Mouse (Mus musculus) layer of hippocampus, adult 11-12 months (tissue): ENCODE measurements at regions not wholly inside any gene's neighbourhood (a gene's known extent, or its start where the extent isn't known, plus 50 kb on each side); places are given as distances from the start of the nearest gene placed in this dataset.
A peak's percentile ranks its signal among the peaks of the same experiment; 100 is the strongest.

Source experiments
- DNase-seq: peaks from one replicate; pipeline ENCODE4 v3.0.0; 2022; ENCODE audit warnings: low spot score

- no peak for DNase-seq
Measured at GRCm38 (mm10) chr3:80631391-80631790, 171.2 kb downstream of the Gria2 start.

DNA sequence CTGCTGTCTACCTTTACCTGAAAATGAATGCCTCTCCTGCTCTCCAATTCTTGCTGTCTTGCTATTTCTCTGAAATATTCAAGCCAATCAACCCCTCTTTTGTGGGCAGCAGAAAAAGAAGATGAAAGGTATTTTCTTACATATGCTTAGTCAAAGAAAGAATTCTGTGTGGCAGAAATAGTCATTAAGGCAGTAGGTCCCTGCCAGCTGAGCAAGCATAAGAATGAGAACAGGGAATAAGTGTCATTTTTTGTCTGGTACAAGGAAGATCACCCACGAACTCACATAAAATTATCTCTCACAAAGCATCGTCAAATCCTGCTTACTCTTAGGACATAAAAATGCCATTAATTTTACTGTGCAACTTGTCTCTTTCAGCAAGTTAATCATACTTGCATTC, 192.2 kb downstream of the Gria2 start:
- no peak for DNase-seq

DNA sequence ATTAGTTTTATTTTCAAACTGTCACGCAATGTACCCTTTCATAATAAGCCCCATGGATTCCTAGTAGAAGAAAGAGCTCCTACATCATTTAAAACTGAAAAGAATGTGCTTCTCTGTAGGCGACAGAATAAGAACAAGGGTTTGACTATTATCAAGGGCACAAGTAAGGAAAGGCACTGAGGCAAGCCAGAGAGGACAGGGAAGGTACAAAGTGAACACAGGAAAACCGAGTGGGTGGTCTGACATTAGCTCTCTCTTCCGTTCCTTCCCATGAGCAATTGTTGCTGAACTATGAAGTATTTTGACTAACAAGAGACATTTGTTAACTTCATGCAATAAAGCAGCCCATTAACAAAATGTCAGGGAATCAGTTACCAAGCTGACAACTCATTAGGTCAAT, 194.2 kb downstream of the Gria2 start:
- DNase-seq, result peak; percentile 15

DNA sequence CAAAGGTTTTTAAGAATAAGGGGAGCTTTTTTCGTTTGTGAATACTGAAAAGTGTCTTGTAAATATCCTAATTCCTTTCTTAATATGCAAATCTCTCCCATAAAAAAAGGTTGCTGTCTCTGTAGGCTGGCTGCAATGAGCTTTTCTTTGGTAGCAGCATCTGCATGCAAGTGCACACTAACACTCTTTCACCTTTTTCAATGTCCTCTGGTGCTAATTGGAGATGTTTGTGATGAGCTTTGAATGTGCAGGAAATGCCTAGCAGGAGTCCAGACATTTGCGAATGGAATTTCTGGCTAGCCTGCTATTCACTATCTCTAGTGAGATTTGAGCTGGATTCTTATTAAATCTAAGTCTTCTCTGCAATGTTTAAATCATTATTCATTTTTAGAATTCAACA, 194.8 kb downstream of the Gria2 start:
- DNase-seq, result peak; percentile 6

DNA sequence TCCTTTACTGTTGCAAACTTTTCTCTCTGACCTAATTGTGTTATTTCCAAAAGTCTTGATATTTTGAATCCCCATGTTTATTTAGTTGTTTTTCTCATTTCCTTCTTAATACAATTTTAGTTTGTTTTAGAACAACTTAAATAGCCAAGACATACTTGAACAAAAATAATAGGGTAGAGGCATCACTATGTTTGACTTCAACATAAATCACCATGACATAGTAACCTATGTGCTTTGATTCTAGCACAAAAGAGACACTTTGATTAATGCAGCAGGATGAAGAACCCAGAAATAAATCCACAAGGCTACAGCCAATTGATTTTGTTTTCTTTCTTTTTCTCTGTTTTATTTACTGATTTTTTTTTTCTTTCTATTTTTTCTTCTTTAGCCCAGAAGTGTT, 205.1 kb downstream of the Gria2 start:
- no peak for DNase-seq

DNA sequence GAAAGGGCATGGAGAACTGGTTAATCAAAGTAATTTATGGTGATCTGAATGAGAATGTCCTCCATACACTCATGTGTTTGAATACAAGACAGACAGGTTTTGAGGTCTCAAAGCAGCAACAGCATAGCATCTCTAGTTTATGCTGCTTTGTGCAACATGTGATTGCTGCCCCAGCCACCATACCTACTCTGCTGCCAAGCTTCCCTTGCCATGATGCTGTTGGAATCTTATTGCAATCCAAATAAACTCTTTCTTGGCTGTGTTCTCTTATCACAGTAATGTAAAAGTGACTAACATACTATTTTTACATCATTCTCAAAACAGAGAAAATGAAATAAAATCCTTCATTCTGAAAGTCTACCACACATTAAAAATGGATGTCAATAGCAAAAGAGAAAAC, 235.1 kb downstream of the Gria2 start:
- DNase-seq, result no peak

DNA sequence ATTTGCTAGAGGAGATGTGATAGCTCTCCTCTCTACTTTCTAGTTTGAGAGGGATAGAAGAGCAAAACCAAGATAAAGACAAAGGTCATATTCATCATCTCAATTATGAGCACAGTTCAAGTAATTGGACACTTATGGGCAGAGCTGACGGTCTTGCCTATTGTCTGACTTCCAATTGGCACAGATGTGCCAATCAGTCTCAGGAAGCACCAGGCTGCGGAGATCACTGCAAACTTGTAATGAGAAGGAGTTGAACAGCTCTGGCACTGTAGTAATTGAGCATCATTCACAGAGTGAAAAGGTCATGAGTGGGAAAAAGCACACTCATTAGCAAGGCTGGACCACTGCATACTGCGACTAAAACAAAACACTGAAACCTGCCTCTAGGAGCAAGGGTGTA, 236.4 kb downstream of the Gria2 start:
- no peak for DNase-seq

GRCm38 (mm10) chr3:80546151-80546695, 256.4 kb downstream of the Gria2 start:
- DNase-seq, result no peak

DNA sequence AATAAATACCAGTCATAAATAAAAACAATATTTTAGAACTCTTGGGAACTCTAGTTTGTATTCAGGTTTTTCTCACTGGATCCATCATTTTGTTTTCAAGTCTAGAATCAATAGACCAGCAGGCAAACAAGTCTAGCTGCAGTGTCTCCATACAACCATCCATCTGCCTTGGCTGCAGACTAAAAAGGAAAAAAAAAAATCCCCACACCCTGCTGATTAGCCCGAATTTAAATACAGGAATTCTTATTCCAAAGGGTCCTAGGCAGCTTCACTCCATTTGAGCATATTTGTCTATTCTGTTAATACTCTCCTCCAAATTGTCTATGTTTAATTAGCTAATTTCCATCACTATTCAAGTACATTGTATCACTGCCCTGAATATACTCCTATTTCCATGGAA, 258.9 kb downstream of the Gria2 start:
- DNase-seq, result no peak

DNA sequence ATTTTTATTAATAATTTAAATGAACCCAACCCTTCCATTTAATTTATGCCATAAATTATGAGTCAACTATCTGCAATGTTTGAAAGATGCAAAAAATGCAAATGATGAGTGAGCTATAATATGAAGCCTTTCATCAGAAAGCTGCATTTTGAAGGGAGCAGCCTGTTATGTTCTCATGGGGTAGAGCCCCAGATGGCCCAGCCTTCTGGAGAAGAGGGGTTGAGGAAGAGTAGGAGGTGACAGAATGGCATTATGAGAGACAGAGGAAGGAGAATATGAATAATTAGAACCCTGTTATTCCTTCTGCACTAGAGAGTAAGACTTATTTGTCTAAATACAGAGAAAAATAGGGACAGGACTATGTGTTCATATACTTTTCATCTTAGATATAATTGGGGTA, 261.3 kb downstream of the Gria2 start:
- peak; percentile 81 for DNase-seq

- DNase-seq, result peak; percentile 37
Measured at GRCm38 (mm10) chr3:80533706-80534349, 268.8 kb downstream of the Gria2 start.

DNA sequence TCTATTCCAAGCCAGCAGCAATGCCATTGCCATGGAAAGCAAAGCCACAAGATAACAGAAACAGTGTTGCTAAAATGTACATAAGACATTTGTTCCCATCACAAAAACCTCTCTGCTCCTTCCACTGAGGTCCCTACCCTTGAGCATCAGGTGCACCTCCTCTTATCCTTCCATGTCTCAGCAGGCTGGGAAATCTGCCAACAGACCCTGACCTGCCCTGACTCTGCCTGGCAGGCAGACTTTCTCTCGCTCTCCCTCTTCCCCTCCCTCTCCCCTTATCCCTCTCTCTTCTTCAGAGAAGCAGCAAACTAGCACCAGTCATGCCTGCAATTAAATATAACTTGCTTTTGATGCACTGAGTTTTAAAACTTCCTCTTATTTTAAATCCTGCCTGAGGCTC, 288.6 kb downstream of the Gria2 start:
- DNase-seq, result no peak

GRCm38 (mm10) chr3:80509185-80509584, 293.4 kb downstream of the Gria2 start:
- no peak for DNase-seq

- DNase-seq, result no peak
Measured at GRCm38 (mm10) chr3:80506701-80507100, 295.9 kb downstream of the Gria2 start.

DNA sequence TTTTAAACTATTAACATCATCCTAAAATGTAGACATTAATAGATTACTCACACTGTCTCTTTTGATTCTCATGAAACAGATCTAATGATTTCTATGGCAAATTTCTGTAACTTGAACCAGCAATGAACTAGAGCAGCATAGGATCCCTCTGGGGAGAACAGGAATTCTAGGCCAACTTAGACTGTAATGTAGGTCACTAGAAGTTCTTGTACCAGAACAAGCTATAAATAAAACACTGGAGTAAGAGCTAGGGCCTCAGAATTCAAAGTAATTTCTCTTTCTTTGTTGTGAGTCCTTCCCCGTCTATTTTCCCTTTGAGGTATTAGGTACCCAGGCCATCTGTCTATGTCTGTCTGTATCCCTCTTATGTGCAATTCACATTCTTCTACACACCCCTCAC, 301.5 kb downstream of the Gria2 start:
- no peak for DNase-seq

DNA sequence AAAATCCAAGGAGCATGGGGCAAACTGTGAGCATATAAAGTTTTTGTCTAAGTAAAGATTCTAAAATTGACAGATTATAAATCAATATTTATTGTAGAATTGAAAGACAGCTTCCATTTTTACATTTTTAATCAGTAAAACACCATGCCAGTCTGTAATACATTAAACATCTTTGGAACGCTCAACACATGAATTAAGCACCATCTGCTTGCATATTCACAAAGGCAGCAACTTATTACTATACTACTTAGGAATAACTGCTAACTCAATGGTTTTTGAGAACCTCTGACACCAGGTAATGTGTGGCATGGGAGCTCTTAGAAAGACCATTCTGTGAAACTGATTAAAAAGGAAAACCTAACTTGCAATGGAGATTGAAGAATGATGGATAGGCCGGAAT, 306.1 kb downstream of the Gria2 start:
- no peak for DNase-seq

DNA sequence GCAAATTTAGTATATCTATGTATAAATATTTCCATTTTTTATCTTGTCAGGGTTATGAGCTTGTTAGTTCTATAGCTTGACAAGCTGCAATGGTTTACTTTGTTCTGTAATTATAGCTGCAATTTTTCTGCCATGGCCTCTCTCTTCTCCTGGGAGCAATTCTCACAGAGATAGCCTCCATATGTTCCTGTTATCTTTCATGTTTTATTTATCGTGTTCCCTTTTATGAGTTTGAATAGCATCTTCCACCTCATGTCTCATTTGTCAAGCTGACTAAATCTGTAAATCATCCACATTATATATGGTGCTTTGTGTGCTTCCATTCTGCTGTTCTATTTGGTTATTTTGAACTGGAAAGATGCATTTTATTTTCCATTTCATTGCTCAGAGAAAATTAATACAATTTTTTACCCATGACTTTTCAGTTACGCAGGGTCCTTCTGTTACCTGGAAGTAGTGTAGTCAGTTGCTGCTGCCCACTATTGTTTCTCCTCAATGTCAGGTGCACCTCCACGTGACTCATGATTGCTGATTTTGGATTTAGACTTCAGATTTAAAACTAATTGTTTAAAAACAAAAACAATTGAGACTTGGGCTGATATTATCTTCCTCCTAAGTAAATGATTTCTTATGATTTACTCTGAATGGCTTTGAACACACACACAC, 318.3 kb downstream of the Gria2 start:
- DNase-seq, result no peak

- no peak for DNase-seq
Measured at GRCm38 (mm10) chr3:80478676-80479075, 324.0 kb downstream of the Gria2 start.

DNA sequence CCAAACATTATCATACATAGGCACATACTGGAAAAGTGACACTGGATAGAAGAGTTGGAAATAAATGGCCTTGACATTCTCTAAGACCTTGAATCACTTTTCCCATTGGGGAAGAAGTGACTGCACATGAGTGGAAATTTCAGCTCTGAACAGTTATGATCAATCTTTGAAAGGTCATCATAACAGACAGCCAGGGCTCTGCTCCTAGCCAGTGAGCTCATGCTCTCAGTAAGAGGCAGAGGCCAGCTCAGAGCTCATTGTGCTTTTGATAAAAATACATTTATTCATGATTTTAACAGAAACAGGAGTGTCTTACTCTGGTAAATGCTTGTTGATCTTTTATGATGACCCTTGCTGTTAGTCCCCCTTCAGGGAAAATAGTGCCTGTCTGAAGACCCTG, 328.9 kb downstream of the Gria2 start:
- DNase-seq, result no peak
